Mouse (Mus musculus) layer of hippocampus, adult 6 months (tissue): ENCODE measurements around the gene Chpf. TPM values are rescaled to one million over a fixed set of nuclear protein-coding genes. Genes with fewer than 3 reads are reported as not detected.

Source experiments
- long read RNA-seq, 2 experiments: library from polyadenylated mRNA; unstranded; transcript quantifications; one replicate each; pipeline ENCODE4 v2.0.0; 2019 to 2020
- polyA plus RNA-seq: library from polyadenylated mRNA; unstranded; fragments of <200 nt; fragmentation: Nextera tagmentation; gene quantifications from 2 replicates; pipeline ENCODE4 v1.2.3, GENCODE M21; 2021

Chpf gene
- polyA plus RNA-seq, result 77.7 and 104 TPM in 2 replicates
- long read RNA-seq, experiment 1, transcript Chpf-204 (4 exons, 2,455 nt), result minor isoform, 15 of 212 reads
- long read RNA-seq, experiment 1, transcript Chpf-202 (5 exons, 3,065 nt), result minor isoform, 6 of 212 reads
- long read RNA-seq, experiment 1, transcript Chpf-201 (4 exons, 2,892 nt), result major isoform, 149 of 212 reads
- long read RNA-seq, experiment 1, transcript Chpf-205 (3 exons, 3,333 nt), result minor isoform, 7 of 212 reads
- long read RNA-seq, experiment 1, partial matches to known transcripts, result 35 of 212 reads
- long read RNA-seq, experiment 1, other reads (novel, unspliced or antisense), result 0 of 212 reads
- long read RNA-seq, experiment 2, transcript Chpf-204 (4 exons, 2,455 nt), result minor isoform, 26 of 525 reads
- long read RNA-seq, experiment 2, transcript Chpf-205 (3 exons, 3,333 nt), result minor isoform, 19 of 525 reads
- long read RNA-seq, experiment 2, transcript Chpf-201 (4 exons, 2,892 nt), result major isoform, 412 of 525 reads
- long read RNA-seq, experiment 2, transcript Chpf-202 (5 exons, 3,065 nt), result minor isoform, 29 of 525 reads
- long read RNA-seq, experiment 2, partial matches to known transcripts, result 22 of 525 reads
- long read RNA-seq, experiment 2, other reads (novel, unspliced or antisense), result 17 of 525 reads

DNA sequence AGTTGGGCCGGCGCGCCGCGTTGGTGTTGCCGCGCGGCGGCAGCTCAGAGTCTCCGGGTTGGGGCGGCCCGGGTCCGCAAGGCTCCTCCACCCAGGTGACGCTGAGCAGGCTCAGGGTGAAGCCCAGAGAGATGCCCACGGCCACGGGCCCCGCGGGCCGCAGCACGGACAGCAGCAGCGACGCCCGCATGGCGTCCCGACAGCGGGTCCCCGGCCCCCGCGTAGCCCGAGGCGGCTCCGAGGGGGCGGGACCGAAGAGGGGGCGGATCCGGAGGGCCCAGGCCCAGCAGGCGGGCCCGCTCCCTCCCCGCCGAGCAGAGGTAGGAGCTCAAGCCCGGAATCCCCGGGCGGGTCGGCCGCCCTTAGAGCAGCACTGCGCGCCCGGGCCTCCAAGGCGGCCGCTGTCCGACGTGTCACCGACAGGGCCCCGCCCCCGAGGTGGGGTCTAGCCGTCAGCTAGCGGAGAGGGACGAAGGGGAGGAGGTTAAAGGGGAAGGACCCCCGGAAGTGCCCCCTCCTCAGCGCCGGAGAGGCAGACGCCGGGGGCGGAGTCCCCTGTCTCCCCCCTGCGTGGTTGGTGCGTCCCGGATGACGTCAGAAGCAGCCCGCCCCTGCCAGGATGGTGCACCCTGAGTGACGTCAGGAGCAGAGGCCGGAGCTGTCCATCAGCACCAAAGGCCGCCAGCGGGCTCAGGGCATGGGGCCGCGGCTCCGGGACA, at the start of gene Chpf, which contains the start of gene Tmem198:
TSS of gene Chpf (minus strand) at position 392 of the 719 bp plus-strand sequence.
TSS of gene Tmem198 (plus strand) at position 617 of the 719 bp plus-strand sequence.

GRCm38 (mm10) chr1:75521321-75522031, 42.4 kb upstream of the Chpf start, which contains the start of gene Stk11ip:
Stk11ip (plus strand) TSS chr1:75521529.

DNA sequence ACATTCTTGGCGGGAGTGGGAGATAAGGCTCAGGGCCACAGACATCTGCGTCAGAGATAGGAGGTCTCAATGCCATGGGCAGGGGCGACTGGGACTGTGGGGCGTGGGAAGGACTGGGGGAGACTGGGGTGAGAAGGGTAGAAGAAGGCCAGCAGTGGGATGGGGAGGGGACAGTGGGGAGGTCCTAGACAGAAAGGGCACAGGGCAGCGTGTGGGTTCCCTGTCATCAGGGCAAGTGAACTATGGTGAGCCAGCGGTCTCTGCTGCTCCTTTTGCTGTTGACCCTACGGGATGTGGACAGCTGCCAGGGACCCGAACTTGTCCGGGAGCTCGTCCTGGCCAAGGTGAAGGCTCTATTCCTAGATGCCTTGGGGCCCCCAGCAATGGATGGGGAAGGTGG, 27.9 kb upstream of the Chpf start, which contains the start of gene Inha:
TSS of gene Inha (plus strand) at position 72 of the 400 bp plus-strand sequence.

GRCm38 (mm10) chr1:75505956-75506831, 27.1 kb upstream of the Chpf start, which contains the start of gene Obsl1:
Obsl1 (minus strand) TSS chr1:75506452.

GRCm38 (mm10) chr1:75450314-75451005, 28.6 kb downstream of the Chpf start, which contains the start of gene Asic4:
Asic4 (plus strand) TSS chr1:75450436.

GRCm38 (mm10) chr1:75435475-75436328, 43.4 kb downstream of the Chpf start, which contains the start of gene Gmppa:
Gmppa (plus strand) TSS chr1:75435930.

Other genes with a start within 250 kb of the Chpf start
- gene A630095N17Rik, start 247.2 kb downstream of the Chpf start, polyA plus RNA-seq, result not detected in 2 replicates
- gene Dnajb2, start 242.9 kb downstream of the Chpf start, polyA plus RNA-seq, result 46.9 and 49.3 TPM in 2 replicates
- gene Ptprn, start 214.8 kb downstream of the Chpf start, polyA plus RNA-seq, result 65.6 and 80.8 TPM in 2 replicates
- 215 and 219 TPM in 2 replicates for gene Resp18, start 200.9 kb downstream of the Chpf start, polyA plus RNA-seq
- gene Dnpep, start 161.3 kb downstream of the Chpf start, polyA plus RNA-seq, result 68.5 and 77.2 TPM in 2 replicates
- 1.2 TPM in 2 replicates for gene Des, start 119.0 kb downstream of the Chpf start, polyA plus RNA-seq
- 50.9 and 52.6 TPM in 2 replicates for gene Speg, start 104.0 kb downstream of the Chpf start, polyA plus RNA-seq
- 28.5 and 31.3 TPM in 2 replicates for gene Gmppa, start 43.4 kb downstream of the Chpf start, polyA plus RNA-seq
- gene Asic4, start 28.9 kb downstream of the Chpf start, polyA plus RNA-seq, result 0.77 and 1.3 TPM in 2 replicates
- 38.9 and 45.8 TPM in 2 replicates for gene Tmem198, start 225 bp upstream of the Chpf start, polyA plus RNA-seq
- 5.6 and 5.9 TPM in 2 replicates for gene Obsl1, start 27.1 kb upstream of the Chpf start, polyA plus RNA-seq
- 1.7 and 1.8 TPM in 2 replicates for gene Inha, start 27.8 kb upstream of the Chpf start, polyA plus RNA-seq
- 8.7 and 12.1 TPM in 2 replicates for gene Stk11ip, start 42.2 kb upstream of the Chpf start, polyA plus RNA-seq
- gene Slc4a3, start 67.0 kb upstream of the Chpf start, polyA plus RNA-seq, result 18.9 and 23.2 TPM in 2 replicates